Mouse (Mus musculus): ENCODE results near the gene Ly6g6c. TPM values are rescaled to one million over a fixed set of nuclear protein-coding genes. Genes with fewer than 3 reads are reported as not detected.

Ly6g6c gene
- polyA plus RNA-seq, 1 experiment, result 0.18 TPM

GRCm38 (mm10) chr17:35108097-35108496 lies 42.9 kb downstream of the Ly6g6c start, which contains the start of gene Ly6g5c:
TSS of gene Ly6g5c (plus strand) at chr17:35108279.
- Histone ChIP-seq H3K36me3 (ENCODE audit: control insufficient read depth, insufficient read depth) (no peaks in the 10 kb centered on the region), H3K79me2 (ENCODE audit: control insufficient read depth, insufficient read depth) (no peaks in the 10 kb centered on the region), H3K27me3 (ENCODE audit: control insufficient read depth, insufficient read depth, insufficient read length) (no peaks in the 10 kb centered on the region), H3K4me2 (ENCODE audit: low read depth) (no peak within 1 kb of the TSS), H3ac (ENCODE audit: control insufficient read depth, insufficient read length) (no peak within 1 kb of the TSS), H3K4me3 (no peak within 1 kb of the TSS)
- no peak for TF ChIP-seq SRF (IDR thresholded peaks at IDR 0.05; ENCODE audit: control insufficient read depth, insufficient read length, low read depth)

GRCm38 (mm10) chr17:35111774-35112173 lies 46.6 kb downstream of the Ly6g6c start:
- Histone ChIP-seq H3ac (ENCODE audit: control insufficient read depth, insufficient read length) (no peak overlapping the region), H3K36me3 (ENCODE audit: control insufficient read depth, insufficient read depth) (peaks cover 6% of the 10 kb centered on the region), H3K4me2 (ENCODE audit: low read depth) (no peak overlapping the region), H3K4me3 (no peak overlapping the region), H3K27me3 (ENCODE audit: control insufficient read depth, insufficient read depth, insufficient read length) (no peaks in the 10 kb centered on the region), H3K79me2 (ENCODE audit: control insufficient read depth, insufficient read depth) (no peaks in the 10 kb centered on the region)
- no peak for TF ChIP-seq MYOG (IDR thresholded peaks at IDR 0.05; ENCODE audit: control insufficient read depth in 1 of 3, insufficient read depth in 1 of 3, insufficient read length in 2 of 3, low read depth in 2 of 3)
- TF ChIP-seq TCF12 (IDR thresholded peaks at IDR 0.05; ENCODE audit: insufficient read depth, poor library complexity, severe bottlenecking), result no peak
- no peak for TF ChIP-seq CEBPB (IDR thresholded peaks at IDR 0.05; ENCODE audit: insufficient read depth, poor library complexity, severe bottlenecking)
- no peak for TF ChIP-seq MYOD1 (IDR thresholded peaks at IDR 0.05; ENCODE audit: control insufficient read depth in 1 of 3, insufficient read length in 2 of 3, low read depth in 2 of 3)
- TF ChIP-seq E2F4 (IDR thresholded peaks at IDR 0.05; ENCODE audit: insufficient read depth), result no peak

- no peak within 1 kb of the TSS for H3ac ChIP-seq (ENCODE audit: control insufficient read depth, insufficient read length)
- H3K27me3 ChIP-seq (ENCODE audit: control insufficient read depth, insufficient read depth, insufficient read length), result no peaks in the 10 kb centered on the region
- peaks cover 10% of the 10 kb centered on the region for H3K79me2 ChIP-seq (ENCODE audit: control insufficient read depth, insufficient read depth)
- H3K36me3 ChIP-seq (ENCODE audit: control insufficient read depth, insufficient read depth), result peaks cover 13% of the 10 kb centered on the region
- H3K4me2 ChIP-seq (ENCODE audit: low read depth), result no peak within 1 kb of the TSS
- TF ChIP-seq POLR2AphosphoS2 (IDR thresholded peaks at IDR 0.05; ENCODE audit: insufficient read length, low read depth) (peak; percentile 3), CEBPB (IDR thresholded peaks at IDR 0.05; ENCODE audit: insufficient read depth, poor library complexity, severe bottlenecking) (no peak)
- no peak within 1 kb of the TSS for H3K4me3 ChIP-seq
Observed at GRCm38 (mm10) chr17:35115046-35116019, 50.1 kb downstream of the Ly6g6c start, which contains the start of gene Ly6g5b. TSS of gene Ly6g5b (minus strand) at chr17:35115428.

Other genes starting within 250 kb of the Ly6g6c start
- gene Stk19, start 228.4 kb upstream of the Ly6g6c start, polyA plus RNA-seq (2012; fragmentation: generic; extraction: Trizol), result 29.9 TPM
- 25.7 TPM for gene Dxo, start 228.4 kb upstream of the Ly6g6c start, polyA plus RNA-seq (2012; fragmentation: generic; extraction: Trizol)
- gene Skiv2l, start 215.2 kb upstream of the Ly6g6c start, polyA plus RNA-seq (2012; fragmentation: generic; extraction: Trizol), result 38.4 TPM
- 60.0 TPM for gene Nelfe, start 215.0 kb upstream of the Ly6g6c start, polyA plus RNA-seq (2012; fragmentation: generic; extraction: Trizol)
- gene Cfb, start 202.9 kb upstream of the Ly6g6c start, polyA plus RNA-seq (2012; fragmentation: generic; extraction: Trizol), result 0.37 TPM
- 10.2 TPM for gene Zbtb12, start 185.9 kb upstream of the Ly6g6c start, polyA plus RNA-seq (2012; fragmentation: generic; extraction: Trizol)
- not detected for gene Gm20547, start 183.3 kb upstream of the Ly6g6c start, polyA plus RNA-seq (2012; fragmentation: generic; extraction: Trizol)
- gene C2, start 167.1 kb upstream of the Ly6g6c start, polyA plus RNA-seq (2012; fragmentation: generic; extraction: Trizol), result 0.43 TPM
- 94.5 TPM for gene Ehmt2, start 166.9 kb upstream of the Ly6g6c start, polyA plus RNA-seq (2012; fragmentation: generic; extraction: Trizol)
- gene Slc44a4, start 150.9 kb upstream of the Ly6g6c start, polyA plus RNA-seq (2012; fragmentation: generic; extraction: Trizol), result 14.6 TPM
- gene Neu1, start 134.1 kb upstream of the Ly6g6c start, polyA plus RNA-seq (2012; fragmentation: generic; extraction: Trizol), result 30.1 TPM
- 7.3 TPM for gene Hspa1b, start 106.2 kb upstream of the Ly6g6c start, polyA plus RNA-seq (2012; fragmentation: generic; extraction: Trizol)
- gene Gm20481, start 95.5 kb upstream of the Ly6g6c start, polyA plus RNA-seq (2012; fragmentation: generic; extraction: Trizol), result not detected
- 1.8 TPM for gene Hspa1a, start 93.2 kb upstream of the Ly6g6c start, polyA plus RNA-seq (2012; fragmentation: generic; extraction: Trizol)
- 1.3 TPM for gene Hspa1l, start 92.7 kb upstream of the Ly6g6c start, polyA plus RNA-seq (2012; fragmentation: generic; extraction: Trizol)
- 52.3 TPM for gene Lsm2, start 83.5 kb upstream of the Ly6g6c start, polyA plus RNA-seq (2012; fragmentation: generic; extraction: Trizol)
- gene Vars, start 64.4 kb upstream of the Ly6g6c start, polyA plus RNA-seq (2012; fragmentation: generic; extraction: Trizol), result 208 TPM
- 0.05 TPM for gene Vwa7, start 48.8 kb upstream of the Ly6g6c start, polyA plus RNA-seq (2012; fragmentation: generic; extraction: Trizol)
- 0.14 TPM for gene Sapcd1, start 37.4 kb upstream of the Ly6g6c start, polyA plus RNA-seq (2012; fragmentation: generic; extraction: Trizol)
- gene Msh5, start 18.6 kb upstream of the Ly6g6c start, polyA plus RNA-seq (2012; fragmentation: generic; extraction: Trizol), result 2.1 TPM
- 412 TPM for gene Clic1, start 15.4 kb upstream of the Ly6g6c start, polyA plus RNA-seq (2012; fragmentation: generic; extraction: Trizol)
- gene Ddah2, start 6.4 kb upstream of the Ly6g6c start, polyA plus RNA-seq (2012; fragmentation: generic; extraction: Trizol), result 101 TPM
- gene Mpig6b, start 796 bp downstream of the Ly6g6c start, polyA plus RNA-seq (2012; fragmentation: generic; extraction: Trizol), result not detected
- gene Ly6g6e, start 11.5 kb downstream of the Ly6g6c start, polyA plus RNA-seq (2012; fragmentation: generic; extraction: Trizol), result not detected
- gene Ly6g6d, start 12.7 kb downstream of the Ly6g6c start, polyA plus RNA-seq (2012; fragmentation: generic; extraction: Trizol), result not detected
- not detected for gene Ly6g6f, start 20.2 kb downstream of the Ly6g6c start, polyA plus RNA-seq (2012; fragmentation: generic; extraction: Trizol)
- 64.7 TPM for gene Abhd16a, start 23.9 kb downstream of the Ly6g6c start, polyA plus RNA-seq (2012; fragmentation: generic; extraction: Trizol)
- not detected for gene Ly6g5c, start 42.9 kb downstream of the Ly6g6c start, polyA plus RNA-seq (2012; fragmentation: generic; extraction: Trizol)
- 0.11 TPM for gene Ly6g5b, start 50.0 kb downstream of the Ly6g6c start, polyA plus RNA-seq (2012; fragmentation: generic; extraction: Trizol)
- gene Gpank1, start 56.1 kb downstream of the Ly6g6c start, polyA plus RNA-seq (2012; fragmentation: generic; extraction: Trizol), result 17.4 TPM
- gene Csnk2b, start 56.7 kb downstream of the Ly6g6c start, polyA plus RNA-seq (2012; fragmentation: generic; extraction: Trizol), result 320 TPM
- 12.8 TPM for gene D17H6S53E, start 61.0 kb downstream of the Ly6g6c start, polyA plus RNA-seq (2012; fragmentation: generic; extraction: Trizol)
- 0.18 TPM for gene Apom, start 66.7 kb downstream of the Ly6g6c start, polyA plus RNA-seq (2012; fragmentation: generic; extraction: Trizol)
- gene Bag6, start 69.8 kb downstream of the Ly6g6c start, polyA plus RNA-seq (2012; fragmentation: generic; extraction: Trizol), result 271 TPM
- 153 TPM for gene Prrc2a, start 99.5 kb downstream of the Ly6g6c start, polyA plus RNA-seq (2012; fragmentation: generic; extraction: Trizol)
- gene Aif1, start 110.7 kb downstream of the Ly6g6c start, polyA plus RNA-seq (2012; fragmentation: generic; extraction: Trizol), result not detected
- 4.3 TPM for gene Lst1, start 123.1 kb downstream of the Ly6g6c start, polyA plus RNA-seq (2012; fragmentation: generic; extraction: Trizol)
- gene Ltb, start 129.1 kb downstream of the Ly6g6c start, polyA plus RNA-seq (2012; fragmentation: generic; extraction: Trizol), result 0.05 TPM
- gene Tnf, start 136.6 kb downstream of the Ly6g6c start, polyA plus RNA-seq (2012; fragmentation: generic; extraction: Trizol), result 0.05 TPM
- 0.26 TPM for gene Lta, start 140.0 kb downstream of the Ly6g6c start, polyA plus RNA-seq (2012; fragmentation: generic; extraction: Trizol)
- gene Gm16181, start 155.4 kb downstream of the Ly6g6c start, polyA plus RNA-seq (2012; fragmentation: generic; extraction: Trizol), result 0.18 TPM
- gene Atp6v1g2, start 168.3 kb downstream of the Ly6g6c start, polyA plus RNA-seq (2012; fragmentation: generic; extraction: Trizol), result 2.0 TPM
- 27.1 TPM for gene Nfkbil1, start 170.4 kb downstream of the Ly6g6c start, polyA plus RNA-seq (2012; fragmentation: generic; extraction: Trizol)
- 268 TPM for gene Ddx39b, start 176.4 kb downstream of the Ly6g6c start, polyA plus RNA-seq (2012; fragmentation: generic; extraction: Trizol)
- 38.3 TPM for gene H2-D1, start 197.3 kb downstream of the Ly6g6c start, polyA plus RNA-seq (2012; fragmentation: generic; extraction: Trizol)

All from myocyte (in vitro differentiated cells).